Comparison of ENCODE assay signal across 21 mouse cellular contexts in the genomic region with DNA sequence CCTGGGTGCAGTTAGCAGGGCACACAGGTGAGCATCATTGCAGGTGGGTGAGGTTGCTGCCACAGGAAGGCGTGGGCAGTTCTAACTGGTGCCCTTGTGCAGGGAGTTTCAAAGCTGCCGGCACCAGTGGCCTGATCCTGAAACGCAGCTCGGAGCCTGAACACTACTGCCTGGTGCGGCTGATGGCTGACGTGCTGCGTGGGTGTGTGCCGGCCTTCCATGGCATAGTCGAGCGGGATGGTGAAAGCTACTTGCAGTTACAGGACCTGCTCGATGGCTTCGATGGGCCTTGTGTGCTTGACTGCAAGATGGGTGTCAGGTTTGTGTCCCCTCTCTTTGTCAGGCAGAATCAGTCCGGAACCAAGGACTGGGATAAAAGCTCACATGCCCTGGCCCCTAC. TPM values are rescaled to one million over a fixed set of nuclear protein-coding genes. Genes with fewer than 3 reads are reported as not detected.
"Had no signal": no experiment of that assay in that cellular context is flagged by ENCODE, and none has a peak within 500 bp of the region (broad histone marks: within the 10 kb centered on the region; RNA-seq: fewer than 3 reads in every experiment).

No protein-coding gene starts in this region.

- DNase-seq: liver, postnatal 0 days; lung, adult 2 months; lung, postnatal 14 days; lung, postnatal 36 days; midbrain, embryonic 14.5 days; retina, postnatal 1 day; right cerebral cortex, postnatal 25 days; right cerebral cortex, postnatal 4 days; spleen, adult 18-20 months; thymus, adult 18-20 months; thymus, postnatal 14 days; thymus, postnatal 36 days had no signal

- H3K27ac ChIP-seq: liver, embryonic 15.5 days; lung, embryonic 15.5 days; macrophage; midbrain, embryonic 10.5 days; midbrain, embryonic 12.5 days; neural tube, embryonic 13.5 days; neural tube, embryonic 15.5 days had no signal

- H3K4me3 ChIP-seq: liver, embryonic 15.5 days; lung, embryonic 15.5 days; midbrain, embryonic 10.5 days; midbrain, embryonic 12.5 days; myocyte; neural tube, embryonic 13.5 days; neural tube, embryonic 15.5 days had no signal

RNA-seq across cellular contexts. Expression of a gene that starts 11.0 kb away (rescaled TPM):
- total RNA-seq: megakaryocyte progenitor cell, adult 5-6 weeks had no signal

RNA-seq across cellular contexts. Expression of a gene that starts 48.3 kb away (rescaled TPM):
- total RNA-seq: megakaryocyte progenitor cell, adult 5-6 weeks had no signal
